Mouse (Mus musculus) G1E (cell line): ENCODE measurements around the gene Prep. TPM values are rescaled to one million over a fixed set of nuclear protein-coding genes. Genes with fewer than 3 reads are reported as not detected.

Source experiments
- ATAC-seq: 2 replicates; pipeline ENCODE4 v1.8.0; 2016; ENCODE audit warnings: mild to moderate bottlenecking; ENCODE audit not compliant: insufficient number of reproducible peaks, poor library complexity, low FRiP score, severe bottlenecking; ENCODE audit errors: extremely low read depth
- DNase-seq: peaks from one replicate; pipeline ENCODE4 v3.0.0; 2012; ENCODE audit warnings: low spot score
- H3K27me3 ChIP-seq: 2 replicates; pipeline ENCODE4 v1.6.1; 2012; ENCODE audit warnings: mild to moderate bottlenecking, low read length, inconsistent platforms; ENCODE audit not compliant: insufficient read depth
- H3K36me3 ChIP-seq: replicated peaks from 2 replicates; pipeline ENCODE3; 2012; ENCODE audit warnings: mild to moderate bottlenecking, inconsistent platforms
- H3K4me1 ChIP-seq: 2 replicates; pipeline ENCODE4 v1.6.1; 2012; ENCODE audit warnings: low read depth, low read length, inconsistent platforms, mixed read lengths; ENCODE audit not compliant: insufficient read depth
- H3K4me3 ChIP-seq: 2 replicates; pipeline ENCODE4 v1.5.1; 2012; ENCODE audit warnings: low read depth, mild to moderate bottlenecking, inconsistent platforms, low read length, moderate library complexity, mixed read lengths
- H3K9me3 ChIP-seq: replicated peaks from 2 replicates; pipeline ENCODE4 v1.6.1; 2012; ENCODE audit warnings: inconsistent platforms
- CTCF ChIP-seq: IDR thresholded peaks from 2 replicates; pipeline ENCODE4 v1.5.1; 2012; ENCODE audit warnings: low read depth, low read length, inconsistent platforms, mixed read lengths
- GATA1 ChIP-seq: IDR thresholded peaks from 2 replicates; pipeline ENCODE4 v1.6.1; 2012; ENCODE audit warnings: borderline replicate concordance, low read length, inconsistent platforms, mixed read lengths
- GATA2 ChIP-seq: IDR thresholded peaks from 2 replicates; pipeline ENCODE4 v1.6.1; 2012; ENCODE audit warnings: low read depth, low read length, inconsistent platforms, borderline replicate concordance
- POLR2AphosphoS5 ChIP-seq: IDR thresholded peaks from 2 replicates; pipeline ENCODE4 v1.6.1; 2012; ENCODE audit warnings: low read depth, low read length, inconsistent platforms; ENCODE audit not compliant: insufficient replicate concordance
- TAL1 ChIP-seq: conservative IDR thresholded peaks from 2 replicates; pipeline ENCODE4 v1.6.1; 2012; ENCODE audit warnings: low read depth, low read length, inconsistent platforms, mixed read lengths
- polyA plus RNA-seq: library from polyadenylated mRNA; stranded (reverse); fragments of >175 nt; gene quantifications from 2 replicates; pipeline ENCODE4 v1.2.3, GENCODE M21; 2012
- total RNA-seq, 2 experiments: library from RNA; stranded (forward) in 1 of 2; stranded (reverse) in 1 of 2; fragments of 200-1000 nt in 1 of 2; fragments of >200 nt in 1 of 2; fragmentation: Nextera tagmentation in 1 of 2; gene quantifications; 2 replicates each; pipeline ENCODE4 v1.2.3; 2014 to 2017

Gene Prep
- total and polyA plus RNA-seq, 3 experiments = 14.4 to 25.8 (median 18.3) TPM

DNA sequence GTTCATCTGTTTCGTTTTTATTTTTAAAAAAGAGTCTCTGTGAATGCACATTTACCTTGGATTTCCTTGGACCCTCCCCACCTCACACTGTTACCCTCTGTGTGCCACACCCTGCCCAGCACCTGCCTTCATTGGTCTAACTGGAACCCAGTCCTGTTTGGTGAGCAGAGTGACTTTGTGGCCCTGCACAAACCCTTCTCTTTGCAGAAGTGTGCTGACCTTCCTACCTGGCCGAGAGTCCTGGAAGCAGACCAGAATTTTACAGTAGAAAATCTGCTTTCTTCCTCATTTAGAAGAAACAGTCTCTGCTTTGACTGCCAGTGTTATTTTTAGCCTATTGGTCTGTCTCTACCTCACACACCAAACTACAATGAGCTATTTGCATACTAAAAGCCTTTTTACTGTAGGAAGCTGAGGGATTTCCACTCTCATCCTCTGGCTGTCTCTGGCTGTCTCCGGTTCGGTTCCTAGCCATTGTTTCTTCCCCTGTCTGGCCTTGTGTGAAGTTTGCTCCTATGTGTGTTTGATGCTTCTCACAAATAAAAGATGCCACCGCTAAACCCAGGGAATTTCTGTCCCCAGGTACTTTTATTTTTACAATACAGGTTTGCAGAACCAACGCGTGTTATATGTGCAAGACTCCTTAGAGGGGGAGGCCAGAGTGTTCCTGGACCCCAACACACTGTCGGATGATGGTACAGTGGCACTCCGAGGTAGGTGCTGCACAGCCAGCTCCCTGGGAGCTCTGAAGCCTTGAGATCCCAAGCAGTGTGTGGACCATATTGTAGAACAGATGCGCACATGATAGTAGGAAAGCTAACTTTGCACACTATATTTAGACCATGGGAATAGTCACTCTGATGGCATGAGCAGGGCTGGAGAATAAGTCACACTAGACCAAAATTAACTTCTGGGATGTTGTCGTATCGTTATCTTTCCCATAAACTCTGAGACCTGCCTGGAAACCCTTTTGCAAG lies 25.4 kb downstream of the Prep start:
- TF ChIP-seq GATA1 (no peak), CTCF (no peak), GATA2 (no peak), POLR2AphosphoS5 (no peak), TAL1 (no peak)
- no peak for ATAC-seq
- H3K27me3 ChIP-seq = no peaks in the 10 kb centered on the region
- peaks cover 9% of the 10 kb centered on the region; the same call in 1 of the 2 replicates for H3K4me1 ChIP-seq
- H3K4me3 ChIP-seq = no peak overlapping the region
- H3K36me3 ChIP-seq = peaks cover 90% of the 10 kb centered on the region
- no peaks in the 10 kb centered on the region for H3K9me3 ChIP-seq
- DNase-seq = no peak

DNA sequence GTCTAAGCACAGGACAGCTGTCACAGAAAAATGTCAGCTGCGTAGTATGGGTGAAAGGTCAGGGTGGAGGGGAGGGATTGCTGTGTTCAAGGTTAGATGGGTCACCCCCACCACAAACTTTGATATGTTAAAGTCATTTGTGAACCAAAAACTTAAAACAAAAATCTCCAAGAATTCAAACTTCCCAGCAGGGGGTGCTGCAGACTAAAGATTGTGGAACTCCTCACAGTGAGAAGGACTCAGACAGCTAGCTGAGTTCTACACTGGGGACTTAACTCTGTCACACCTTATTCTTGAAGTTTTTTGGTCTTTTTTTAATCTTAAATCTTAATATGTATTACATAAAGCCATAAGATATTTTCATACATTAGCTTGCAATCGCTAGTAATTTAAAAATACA lies 31.7 kb downstream of the Prep start:
- TF ChIP-seq CTCF = no peak

DNA sequence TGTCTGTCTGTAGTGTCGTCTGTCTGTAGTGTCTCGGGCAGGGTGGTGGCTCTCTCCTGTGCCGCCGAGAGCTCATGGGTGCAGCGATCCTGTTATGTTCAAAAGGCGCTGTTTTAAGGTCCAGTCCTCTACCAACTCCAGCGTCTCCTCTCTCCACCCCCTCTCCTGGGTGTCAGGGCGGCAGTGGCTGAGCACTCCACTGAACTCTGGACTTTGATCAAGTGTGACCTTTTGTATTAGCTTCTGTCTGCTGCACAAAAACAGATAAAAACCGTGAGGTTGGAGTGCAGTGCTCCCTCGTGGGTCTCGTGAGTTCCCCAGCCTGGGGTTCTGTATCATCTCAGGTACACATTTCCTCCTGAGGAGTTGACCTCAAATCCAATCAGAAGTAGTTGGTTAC lies 33.5 kb downstream of the Prep start:
- Histone ChIP-seq H3K36me3 (peaks cover 75% of the 10 kb centered on the region), H3K4me1 (no peaks in the 10 kb centered on the region), H3K4me3 (no peak overlapping the region), H3K27me3 (no peaks in the 10 kb centered on the region), H3K9me3 (no peaks in the 10 kb centered on the region)
- ATAC-seq (no peak), DNase-seq (no peak)
- TF ChIP-seq POLR2AphosphoS5 = no peak
- no peak for TF ChIP-seq CTCF
- no peak for TF ChIP-seq GATA2
- TF ChIP-seq TAL1 = no peak
- TF ChIP-seq GATA1 = no peak

More for the DNA sequence above, 31.7 kb downstream of the Prep start:
- Histone ChIP-seq H3K4me3 (no peak overlapping the region), H3K9me3 (no peaks in the 10 kb centered on the region), H3K36me3 (peaks cover 80% of the 10 kb centered on the region), H3K27me3 (no peaks in the 10 kb centered on the region), H3K4me1 (no peaks in the 10 kb centered on the region)
- no peak for DNase-seq
- ATAC-seq = no peak

DNA sequence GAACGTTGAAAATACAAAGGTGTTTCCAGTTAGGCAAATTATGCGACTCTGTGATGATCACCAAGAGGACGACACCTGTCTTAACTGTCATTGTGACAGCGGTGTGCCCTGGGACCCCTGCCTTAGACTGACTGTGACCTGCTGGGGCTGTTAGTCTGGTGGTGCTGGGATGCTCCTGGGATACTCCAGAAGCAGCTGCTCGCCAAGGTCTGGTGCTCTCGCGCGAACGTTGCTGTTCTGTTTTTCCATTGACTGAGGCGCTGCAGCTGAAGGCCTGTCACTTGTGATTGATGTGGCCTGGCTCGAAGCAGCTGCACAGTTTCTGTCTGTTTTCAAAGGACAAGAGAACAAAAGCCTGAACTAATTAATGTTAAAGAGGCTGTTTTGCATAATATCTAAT lies 36.2 kb downstream of the Prep start:
- no peaks in the 10 kb centered on the region for H3K9me3 ChIP-seq
- DNase-seq = no peak
- H3K4me1 ChIP-seq = no peaks in the 10 kb centered on the region
- H3K4me3 ChIP-seq = no peak overlapping the region
- H3K36me3 ChIP-seq = peaks cover 76% of the 10 kb centered on the region
- no peaks in the 10 kb centered on the region for H3K27me3 ChIP-seq
- no peak for TF ChIP-seq POLR2AphosphoS5
- TF ChIP-seq CTCF = no peak
- no peak for TF ChIP-seq GATA1
- TF ChIP-seq TAL1 = no peak
- no peak for TF ChIP-seq GATA2
- no peak for ATAC-seq

DNA sequence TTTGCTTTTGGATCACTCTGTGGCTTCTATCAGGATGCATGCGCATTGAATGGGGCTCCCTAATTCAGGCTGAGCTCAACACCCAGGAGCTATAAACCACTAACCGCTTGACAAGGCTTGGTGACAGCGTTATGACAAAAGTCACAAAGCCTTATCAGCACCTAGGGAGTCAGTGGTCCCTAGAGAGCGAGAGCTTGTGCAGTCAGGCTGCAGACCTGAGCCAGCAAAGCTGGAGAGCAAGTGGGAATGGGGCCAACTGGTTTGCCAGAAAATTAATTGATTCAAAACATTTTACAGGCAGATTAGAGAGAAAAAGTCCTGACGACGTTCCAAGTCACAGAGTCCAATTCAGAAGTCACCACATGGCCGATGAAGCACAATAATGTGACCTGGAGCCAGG lies 37.1 kb downstream of the Prep start:
- no peaks in the 10 kb centered on the region for H3K27me3 ChIP-seq
- H3K9me3 ChIP-seq = no peaks in the 10 kb centered on the region
- peaks cover 76% of the 10 kb centered on the region for H3K36me3 ChIP-seq
- no peak for ATAC-seq
- DNase-seq = no peak
- H3K4me1 ChIP-seq = no peaks in the 10 kb centered on the region
- H3K4me3 ChIP-seq = no peak overlapping the region
- TF ChIP-seq GATA1 = no peak

DNA sequence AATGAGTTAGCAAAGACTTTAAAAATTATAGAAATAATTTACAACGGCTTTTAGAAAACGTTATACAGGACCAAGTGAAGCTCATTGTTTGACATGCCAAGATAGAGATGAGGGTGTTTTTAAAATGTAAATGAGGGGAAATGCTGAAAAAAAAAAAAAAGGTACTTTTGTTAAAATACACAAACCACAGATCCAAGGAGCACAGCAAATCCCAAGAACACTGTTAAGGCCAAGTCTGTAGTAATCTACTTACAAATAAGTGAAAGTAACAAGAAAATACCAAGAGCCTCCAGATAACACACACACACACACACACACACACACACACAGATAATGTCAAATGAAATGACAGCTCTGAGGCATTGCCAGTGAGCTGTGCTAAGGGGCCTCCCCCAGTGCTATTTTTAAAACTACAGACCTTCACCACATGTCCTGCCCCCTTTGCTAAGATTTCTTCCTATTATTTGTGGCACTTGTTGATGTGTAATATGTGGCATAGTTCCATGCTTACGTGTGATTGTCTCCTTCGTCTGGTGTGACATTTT lies 37.6 kb downstream of the Prep start:
- H3K9me3 ChIP-seq = no peaks in the 10 kb centered on the region
- ATAC-seq = no peak
- H3K36me3 ChIP-seq = peaks cover 76% of the 10 kb centered on the region

More for the DNA sequence above, 37.6 kb downstream of the Prep start:
- Histone ChIP-seq H3K27me3 (no peaks in the 10 kb centered on the region), H3K4me1 (no peaks in the 10 kb centered on the region), H3K4me3 (no peak overlapping the region)
- TF ChIP-seq CTCF (no peak), GATA1 (no peak), POLR2AphosphoS5 (no peak), GATA2 (no peak), TAL1 (no peak)
- DNase-seq = no peak
